Mouse (Mus musculus) cerebellum, adult 9-10 months (tissue): ENCODE measurements at regions not wholly inside any gene's neighbourhood (a gene's known extent, or its start where the extent isn't known, plus 50 kb on each side); places are given as distances from the start of the nearest gene placed in this dataset.

Source experiments
- DNase-seq: peaks from one replicate; pipeline ENCODE4 v3.0.0; 2022

DNA sequence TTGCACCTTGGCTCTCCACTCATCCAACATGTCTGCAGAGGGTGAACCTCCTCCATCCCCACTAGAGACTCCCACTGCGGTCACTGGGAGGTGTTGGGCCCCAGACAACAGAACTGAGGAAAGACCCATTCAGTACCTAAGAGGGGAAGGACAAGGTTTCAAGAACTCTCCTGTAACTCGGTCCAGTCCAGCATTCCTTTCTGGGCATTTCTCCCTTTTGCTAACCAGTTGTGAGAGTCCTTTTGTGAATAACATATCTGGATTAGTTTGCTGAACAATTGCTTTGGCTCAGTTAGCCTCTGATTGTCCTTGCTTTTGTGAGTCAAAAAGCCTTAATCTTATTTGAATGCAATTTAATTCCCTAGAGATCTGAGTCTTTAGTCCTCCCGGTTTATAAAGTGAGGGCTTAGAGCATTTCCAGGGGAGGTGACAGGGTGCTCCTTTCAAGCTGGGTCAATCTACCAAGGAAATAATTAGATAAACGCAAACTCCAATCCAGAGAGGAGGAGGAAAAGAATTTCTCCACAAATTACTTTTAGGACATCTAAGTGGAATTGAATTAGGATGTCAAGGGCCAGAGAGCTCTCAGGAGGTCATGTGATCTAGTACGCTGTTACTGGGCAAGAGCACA is 151.6 kb upstream of the Adamts9 start:
- DNase-seq, result no peak

DNA sequence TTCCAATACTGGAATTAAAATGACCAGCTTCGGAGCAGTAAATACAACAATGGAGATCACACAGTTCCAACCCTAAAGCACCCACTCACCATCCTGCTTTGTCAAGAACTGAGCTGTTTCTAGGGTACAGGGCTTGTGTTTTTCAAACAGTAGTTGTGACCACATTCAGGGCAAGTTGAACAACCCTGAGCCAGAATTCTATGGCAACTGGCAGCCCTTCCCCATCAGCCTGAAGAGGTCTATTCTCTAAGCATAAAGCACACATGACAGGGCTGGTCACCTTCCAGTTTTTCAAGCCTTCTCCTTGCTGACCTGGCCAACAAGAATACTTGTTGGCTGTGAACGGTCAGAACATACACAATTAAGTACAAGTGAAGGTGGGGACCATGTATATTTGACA is 150.5 kb upstream of the Adamts9 start:
- DNase-seq, result no peak

DNA sequence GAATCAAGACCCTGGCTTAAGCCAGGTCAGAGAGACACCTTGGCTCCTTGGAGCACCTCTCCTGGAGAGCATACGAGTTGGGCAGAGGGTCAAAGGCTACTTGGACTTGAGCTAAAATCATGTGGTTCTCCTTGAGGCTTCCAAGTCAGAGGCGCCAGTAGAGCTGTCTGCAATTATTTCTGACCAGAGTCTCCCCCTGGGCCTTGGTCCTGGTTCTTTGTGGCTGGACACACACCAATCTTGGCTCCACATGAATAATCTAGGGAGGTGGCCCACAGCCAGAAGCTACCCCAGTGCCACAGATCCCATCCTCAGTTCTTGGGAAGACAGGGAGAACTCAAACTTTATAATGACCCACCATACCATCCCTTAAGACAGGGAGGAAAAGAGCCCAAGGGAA is 144.0 kb upstream of the Adamts9 start:
- peak; percentile 3 for DNase-seq

GRCm38 (mm10) chr6:93084286-93084685 is 141.0 kb upstream of the Adamts9 start:
- peak; percentile 19 for DNase-seq

- DNase-seq, result no peak
Measured at GRCm38 (mm10) chr6:93083716-93084115, 140.4 kb upstream of the Adamts9 start.

DNA sequence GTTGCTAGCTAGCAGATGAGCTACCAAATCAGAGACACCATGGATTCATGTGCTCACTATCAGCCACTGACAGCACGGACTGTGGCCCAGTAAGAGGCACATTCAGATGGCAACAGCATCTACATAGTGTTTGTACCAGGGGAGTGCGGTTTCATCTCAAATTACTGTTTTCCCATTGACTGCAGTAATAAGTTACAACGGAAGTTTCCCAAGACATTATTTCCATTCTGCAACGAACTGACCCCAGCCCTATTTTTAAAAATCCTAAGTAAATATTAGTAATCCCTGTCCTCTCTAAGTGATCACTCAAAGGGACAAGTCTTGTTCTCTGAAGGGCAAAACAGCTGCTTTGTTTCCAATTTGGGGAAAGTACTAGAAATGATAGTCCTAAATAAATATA is 138.9 kb upstream of the Adamts9 start:
- no peak for DNase-seq

- DNase-seq, result no peak
Measured at GRCm38 (mm10) chr6:93076681-93077080, 133.4 kb upstream of the Adamts9 start.

GRCm38 (mm10) chr6:93075867-93076266 is 132.6 kb upstream of the Adamts9 start:
- DNase-seq, result no peak

GRCm38 (mm10) chr6:93075011-93075410 is 131.7 kb upstream of the Adamts9 start:
- DNase-seq, result no peak

GRCm38 (mm10) chr6:93070916-93071315 is 127.6 kb upstream of the Adamts9 start:
- DNase-seq, result no peak

GRCm38 (mm10) chr6:93067808-93068207 is 124.5 kb upstream of the Adamts9 start:
- no peak for DNase-seq

DNA sequence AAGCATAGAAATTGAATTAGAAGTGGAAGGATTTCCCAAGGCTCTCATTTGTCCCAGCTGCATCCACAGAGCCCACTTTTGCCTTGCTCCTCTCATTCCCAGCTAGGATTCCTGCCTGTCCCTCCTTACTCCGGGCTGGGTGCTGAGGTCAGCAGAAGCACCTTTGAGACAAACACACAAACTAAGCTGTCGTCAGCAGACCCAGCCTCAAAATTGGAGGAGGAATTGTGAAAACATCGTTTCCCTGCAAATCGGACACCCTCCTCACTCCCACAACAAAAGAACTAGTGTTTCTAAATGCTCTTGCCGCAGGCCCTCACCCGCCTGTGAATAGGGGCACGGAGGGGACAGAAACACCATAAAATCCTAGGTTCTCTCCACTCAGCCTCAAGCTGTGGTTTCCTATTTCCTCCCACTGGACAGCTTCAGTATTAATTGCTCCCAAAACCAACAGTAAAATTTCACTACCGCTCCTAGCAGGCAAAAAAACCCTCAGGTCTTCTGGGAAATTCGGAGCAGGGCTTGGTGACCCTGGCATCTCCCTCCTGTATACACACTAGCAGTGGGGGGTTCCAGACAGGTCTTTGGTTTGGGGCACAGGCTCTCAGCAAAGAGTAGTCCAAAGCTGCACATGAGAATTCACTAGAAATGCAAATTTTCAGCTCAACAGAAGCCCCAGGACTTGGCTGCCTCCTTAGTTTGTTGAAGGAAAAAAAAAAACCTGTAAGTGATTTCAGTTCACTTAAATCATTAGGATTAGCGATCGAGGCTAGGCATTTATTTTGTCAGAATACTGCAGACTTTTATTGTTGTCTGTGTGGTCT is 123.5 kb upstream of the Adamts9 start:
- no peak for DNase-seq

DNA sequence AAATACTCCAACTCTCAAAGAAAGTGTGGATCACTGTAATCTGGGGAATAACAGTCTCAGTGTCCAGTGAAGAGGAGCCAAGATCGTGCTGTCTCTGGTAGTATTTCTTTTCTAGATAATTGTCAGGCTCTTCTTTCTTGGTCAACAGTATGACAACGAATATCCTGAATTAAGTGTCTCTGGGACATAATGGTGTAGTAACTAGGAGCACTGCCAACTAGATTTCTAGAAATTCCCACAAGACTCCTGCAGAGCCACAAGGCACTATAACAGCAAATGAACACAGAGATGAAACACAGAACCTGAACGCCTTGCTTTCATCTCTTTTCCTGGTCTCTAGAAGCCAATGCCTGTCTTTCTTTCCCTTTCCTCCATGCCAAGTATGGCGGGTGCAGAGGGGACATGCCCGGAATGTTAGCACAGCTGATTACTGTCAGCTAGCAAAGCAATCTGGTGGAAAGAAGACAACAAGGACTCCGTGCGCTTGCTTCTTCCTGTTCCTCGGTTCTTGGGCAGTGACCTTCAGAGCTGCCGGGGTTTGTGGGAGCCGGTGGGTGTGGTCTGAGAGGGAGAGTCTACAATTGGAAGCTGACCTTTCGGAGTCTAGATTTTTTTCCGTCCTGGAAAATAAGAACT is 122.7 kb upstream of the Adamts9 start:
- peak; percentile 3 for DNase-seq

GRCm38 (mm10) chr6:93065366-93065765 is 122.1 kb upstream of the Adamts9 start:
- DNase-seq, result no peak

- no peak for DNase-seq
Measured at GRCm38 (mm10) chr6:93064366-93064765, 121.1 kb upstream of the Adamts9 start.

GRCm38 (mm10) chr6:93061741-93062140 is 118.4 kb upstream of the Adamts9 start:
- no peak for DNase-seq

DNA sequence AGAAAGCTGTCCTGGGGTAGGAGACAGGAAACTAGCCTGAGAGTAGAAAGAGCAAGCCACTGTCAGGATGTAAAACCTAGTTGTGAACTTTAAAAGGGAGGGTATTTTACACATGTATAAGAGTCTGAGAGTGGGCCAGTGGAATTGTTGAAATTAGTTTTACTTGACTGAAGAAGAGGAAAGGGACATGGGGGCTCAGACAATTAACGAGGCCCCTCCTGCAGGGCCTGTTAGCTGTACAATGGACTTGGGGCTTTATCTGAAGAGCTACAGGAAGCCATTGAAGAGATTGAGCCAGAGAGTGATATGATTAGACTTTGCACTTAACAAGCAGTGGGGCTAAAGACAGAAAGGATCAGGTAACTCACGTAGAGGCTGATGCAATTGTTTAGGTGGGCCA is 102.2 kb upstream of the Adamts9 start:
- no peak for DNase-seq

DNA sequence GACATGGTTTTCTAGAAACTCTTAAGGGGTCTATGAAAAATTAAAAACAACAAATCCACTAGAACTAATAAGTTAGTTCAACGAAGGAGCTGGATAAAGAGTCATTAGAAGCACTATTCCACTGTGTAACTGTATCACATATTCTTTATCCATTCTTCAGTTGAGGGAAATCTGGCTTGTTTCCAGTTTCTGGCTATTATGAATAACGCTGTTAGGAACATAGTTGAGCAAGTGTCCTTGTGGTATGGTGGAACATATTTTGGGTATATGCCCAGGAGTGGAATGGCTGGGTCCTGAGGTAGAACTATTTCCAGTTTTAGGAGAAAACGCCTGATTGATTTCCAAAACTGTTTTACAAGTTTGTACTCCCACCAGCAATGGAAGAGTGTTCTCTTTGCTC is 97.7 kb upstream of the Adamts9 start:
- DNase-seq, result no peak

- no peak for DNase-seq
Measured at GRCm38 (mm10) chr6:93031812-93032330, 88.6 kb upstream of the Adamts9 start.

DNA sequence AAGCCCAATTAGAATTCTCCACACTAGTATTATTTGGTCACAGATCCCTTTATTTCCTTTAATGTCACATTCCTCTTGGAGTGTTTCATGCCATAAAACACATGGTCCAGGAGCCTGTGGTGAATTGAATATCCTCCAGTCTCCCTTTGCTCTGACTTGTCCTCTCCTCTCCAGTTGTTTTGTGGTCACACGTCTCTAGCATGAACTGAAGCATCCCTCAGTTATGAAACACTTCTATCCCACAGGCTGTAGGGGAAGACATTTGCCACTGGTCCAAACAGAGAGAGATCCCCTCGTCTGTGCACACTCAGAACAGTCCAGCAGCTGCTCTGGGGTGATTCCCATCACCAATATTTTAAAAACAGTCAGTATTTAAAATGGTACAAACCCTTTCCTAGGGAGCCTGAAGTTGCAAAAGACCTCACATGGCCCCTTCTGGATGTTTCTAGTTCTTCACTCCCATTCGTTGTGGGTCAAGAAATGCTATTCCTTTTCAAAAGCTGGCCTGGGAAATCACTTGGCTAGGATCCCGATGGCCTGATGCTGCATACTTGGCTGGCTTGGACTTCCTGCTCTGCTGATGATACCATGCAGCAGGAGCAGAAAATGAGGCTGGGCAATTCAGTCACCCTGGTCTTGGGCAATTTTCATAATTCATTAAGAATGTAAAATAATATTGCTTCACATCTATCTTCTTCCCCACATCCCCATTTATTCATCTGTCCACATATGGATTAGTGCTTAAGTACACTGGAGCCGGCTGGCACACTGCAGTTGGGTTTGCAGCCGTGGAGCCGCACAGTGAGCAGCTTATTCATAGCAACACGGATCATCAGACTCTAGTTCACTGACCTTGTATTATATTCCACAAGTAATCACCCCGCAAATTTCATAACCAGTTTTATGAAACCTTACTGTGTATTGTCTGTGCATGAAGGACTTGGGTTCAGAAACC is 83.1 kb upstream of the Adamts9 start:
- no peak for DNase-seq

DNA sequence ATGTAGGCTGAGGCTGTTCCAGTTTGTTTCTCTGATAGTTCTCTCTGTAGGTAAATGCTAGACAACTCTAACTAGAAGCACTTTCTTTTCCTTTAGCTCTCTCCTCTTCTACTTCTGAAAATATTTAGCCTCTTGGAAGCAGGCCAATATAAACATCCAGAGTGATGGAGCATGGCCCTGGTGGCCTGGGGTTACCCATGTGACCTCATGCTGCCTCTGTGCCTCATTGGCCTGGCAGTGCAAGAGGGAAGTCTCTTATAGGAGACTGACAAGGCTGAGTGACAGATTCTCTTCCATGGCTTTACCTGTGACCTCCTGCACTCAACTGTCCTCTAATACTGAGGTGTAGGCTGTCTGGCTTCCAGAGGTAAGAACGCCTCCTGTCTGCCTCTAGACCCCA is 71.2 kb upstream of the Adamts9 start:
- no peak for DNase-seq

DNA sequence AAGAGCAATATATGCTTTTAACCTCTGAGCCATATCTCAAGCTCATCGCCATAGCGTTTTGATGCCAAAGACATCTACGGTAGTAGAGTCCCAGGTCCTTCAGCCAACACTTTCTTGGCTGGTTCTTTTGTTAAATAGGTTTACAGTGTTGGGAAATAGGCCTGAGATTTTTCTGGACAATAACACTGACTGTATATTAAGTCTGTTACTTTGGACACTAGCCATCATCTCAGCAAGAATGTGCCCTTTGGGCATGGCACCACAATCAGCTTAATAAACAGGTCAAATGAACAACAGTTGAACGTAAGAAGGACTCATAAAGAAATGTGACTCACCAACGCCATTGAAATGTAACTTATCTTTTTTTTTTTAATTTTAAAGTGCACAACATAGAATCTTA is 68.6 kb upstream of the Adamts9 start:
- DNase-seq, result peak; percentile 3
